Mouse (Mus musculus) cerebellum, adult 2 months (tissue): ENCODE measurements around the gene Unc5c.

Experiments used
- CTCF ChIP-seq: fragments of 200-500 bp; IDR thresholded peaks from 2 replicates; pipeline ENCODE4 v1.5.1; 2011; ENCODE audit warnings: low read depth, mild to moderate bottlenecking, control low read depth, low read length, moderate library complexity, borderline replicate concordance; ENCODE audit not compliant: insufficient read depth
- POLR2A ChIP-seq: fragments of 200-500 bp; IDR thresholded peaks from 2 replicates; pipeline ENCODE4 v1.6.1; 2011; ENCODE audit warnings: low read length, control low read depth, borderline replicate concordance; ENCODE audit not compliant: insufficient read depth

DNA sequence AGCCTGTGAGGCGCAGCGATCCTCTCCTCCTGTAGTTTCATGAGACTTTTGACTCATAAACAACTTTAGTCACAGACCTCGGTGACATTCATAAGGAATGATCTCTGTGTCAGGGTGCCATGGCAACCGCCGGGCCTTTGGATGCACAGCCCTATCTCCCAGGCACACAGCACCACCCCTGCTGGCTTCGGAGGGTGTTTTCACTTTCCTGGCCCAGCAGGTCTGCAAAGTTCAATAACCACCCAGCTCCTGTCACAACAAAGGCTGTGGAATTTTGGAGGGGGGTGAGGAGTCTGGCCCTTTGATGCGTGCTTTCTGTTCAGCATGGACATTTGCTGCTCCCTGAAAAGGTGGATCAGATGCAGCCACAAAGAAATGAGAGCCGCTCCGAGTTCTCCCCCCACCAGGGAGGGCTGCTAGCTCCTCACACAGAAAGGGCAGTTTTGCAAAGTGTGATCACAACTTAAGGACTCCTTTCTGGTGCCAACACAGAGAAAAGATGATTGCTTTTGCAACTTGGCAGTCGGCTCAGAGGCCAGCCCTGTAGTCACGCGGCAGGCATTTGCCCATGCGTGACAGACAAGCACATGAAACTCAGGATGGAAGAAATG is 354.4 kb downstream of the Unc5c start:
- TF ChIP-seq CTCF = no peak
- TF ChIP-seq POLR2A = no peak
